Mouse (Mus musculus): ENCODE measurements at regions not wholly inside any gene's neighbourhood (a gene's known extent, or its start where the extent isn't known, plus 50 kb on each side); places are given as distances from the start of the nearest gene placed in this dataset.

GRCm38 (mm10) chr17:62299875-62300274 lies 581.2 kb downstream of the Efna5 start:
- intact Hi-C loops (cut with DNase I): no loop called here
- no peak for DNase-seq (ENCODE audit: low spot score)

GRCm38 (mm10) chr17:62297393-62298060 lies 583.6 kb downstream of the Efna5 start:
- DNase-seq (ENCODE audit: low spot score): no peak

GRCm38 (mm10) chr17:62295412-62295811 lies 585.7 kb downstream of the Efna5 start:
- no peak for DNase-seq (ENCODE audit: low spot score)
- intact Hi-C loops (cut with DNase I): no loop called here

More at GRCm38 (mm10) chr17:62297393-62298060, 583.6 kb downstream of the Efna5 start:
- intact Hi-C loops (cut with DNase I): no loop called here

- intact Hi-C loops (cut with DNase I): no loop called here
Measured at GRCm38 (mm10) chr17:62292703-62293102, 588.4 kb downstream of the Efna5 start.

GRCm38 (mm10) chr17:62287666-62288065 lies 593.5 kb downstream of the Efna5 start:
- no peak for DNase-seq (ENCODE audit: low spot score)
- intact Hi-C loops (cut with DNase I): no loop called here

More at GRCm38 (mm10) chr17:62292703-62293102, 588.4 kb downstream of the Efna5 start:
- no peak for DNase-seq (ENCODE audit: low spot score)

- no peak for DNase-seq (ENCODE audit: low spot score)
- intact Hi-C loops (cut with DNase I): no loop called here
Measured at GRCm38 (mm10) chr17:62287127-62287526, 594.0 kb downstream of the Efna5 start.

- intact Hi-C loops (cut with DNase I): no loop called here
- DNase-seq (ENCODE audit: low spot score): no peak
Measured at GRCm38 (mm10) chr17:62286086-62287080, 594.7 kb downstream of the Efna5 start.

GRCm38 (mm10) chr17:62280201-62280600 lies 600.9 kb downstream of the Efna5 start:
- intact Hi-C loops (cut with DNase I): no loop called here
- no peak for DNase-seq (ENCODE audit: low spot score)

- DNase-seq (ENCODE audit: low spot score): no peak
- intact Hi-C loops (cut with DNase I): no loop called here
Measured at GRCm38 (mm10) chr17:62271399-62271798, 609.7 kb downstream of the Efna5 start.

GRCm38 (mm10) chr17:62269279-62269678 lies 611.8 kb downstream of the Efna5 start:
- intact Hi-C loops (cut with DNase I): no loop called here
- DNase-seq (ENCODE audit: low spot score): no peak

- intact Hi-C loops (cut with DNase I): no loop called here
- DNase-seq (ENCODE audit: low spot score): no peak
Measured at GRCm38 (mm10) chr17:62253448-62253847, 627.7 kb downstream of the Efna5 start.

- intact Hi-C loops (cut with DNase I): no loop called here
- DNase-seq (ENCODE audit: low spot score): no peak
Measured at GRCm38 (mm10) chr17:62248011-62248410, 633.1 kb downstream of the Efna5 start.

GRCm38 (mm10) chr17:62246650-62247049 lies 634.5 kb downstream of the Efna5 start:
- intact Hi-C loops (cut with DNase I): no loop called here
- DNase-seq (ENCODE audit: low spot score): no peak

- intact Hi-C loops (cut with DNase I): no loop called here
- DNase-seq (ENCODE audit: low spot score): no peak
Measured at GRCm38 (mm10) chr17:62230939-62231338, 650.2 kb downstream of the Efna5 start.

- intact Hi-C loops (cut with DNase I): no loop called here
- no peak for DNase-seq (ENCODE audit: low spot score)
Measured at GRCm38 (mm10) chr17:62210441-62211025, 670.6 kb downstream of the Efna5 start.

GRCm38 (mm10) chr17:62202658-62203057 lies 678.5 kb downstream of the Efna5 start:
- intact Hi-C loops (cut with DNase I): no loop called here
- no peak for DNase-seq (ENCODE audit: low spot score)

- no peak for DNase-seq (ENCODE audit: low spot score)
- intact Hi-C loops (cut with DNase I): no loop called here
Measured at GRCm38 (mm10) chr17:62200491-62200890, 680.6 kb downstream of the Efna5 start.

- no peak for DNase-seq (ENCODE audit: low spot score)
- intact Hi-C loops (cut with DNase I): no loop called here
Measured at GRCm38 (mm10) chr17:62199559-62199958, 681.6 kb downstream of the Efna5 start.

GRCm38 (mm10) chr17:62178612-62179210 lies 702.4 kb downstream of the Efna5 start:
- no peak for DNase-seq (ENCODE audit: low spot score)
- intact Hi-C loops (cut with DNase I): no loop called here

- no peak for DNase-seq (ENCODE audit: low spot score)
- intact Hi-C loops (cut with DNase I): no loop called here
Measured at GRCm38 (mm10) chr17:62176336-62176735, 704.8 kb downstream of the Efna5 start.
